Mouse (Mus musculus): ENCODE results near the gene P2ry4. TPM values are rescaled to one million over a fixed set of nuclear protein-coding genes. Genes with fewer than 3 reads are reported as not detected.

Gene P2ry4
- total and polyA plus RNA-seq, 2 experiments from 2014 or later: 0.03 to 0.05 TPM

GRCm38 (mm10) chrX:100565696-100566095 lies 29.0 kb downstream of the P2ry4 start:
- Histone ChIP-seq H3K27ac (no peak overlapping the region), H3K36me3 (ENCODE audit: insufficient read depth, low read length) (no peaks in the 10 kb centered on the region), H3K4me3 (ENCODE audit: low read length) (no peak overlapping the region), H3K27me3 (ENCODE audit: insufficient read depth, low read length) (no peaks in the 10 kb centered on the region), H3K9me3 (ENCODE audit: low read length) (no peaks in the 10 kb centered on the region), H3K9ac (replicated peaks; ENCODE audit: low read length) (no peak overlapping the region), H3K4me2 (ENCODE audit: low read depth, low read length) (no peak overlapping the region), H3K4me1 (ENCODE audit: insufficient read depth, low read length) (no peaks in the 10 kb centered on the region)
- TF ChIP-seq CTCF (IDR thresholded peaks at IDR 0.05; ENCODE audit: low read depth): no peak
- WGBS: 82% methylated on average over 3 of the region's 3 CpGs
- DNase-seq (ENCODE audit: low spot score): no peak
- ATAC-seq: no peak

- Histone ChIP-seq H3K4me1 (ENCODE audit: insufficient read depth, low read length) (no peaks in the 10 kb centered on the region), H3K27ac (no peak overlapping the region), H3K4me3 (ENCODE audit: low read length) (no peak overlapping the region), H3K9me3 (ENCODE audit: low read length) (no peaks in the 10 kb centered on the region), H3K27me3 (ENCODE audit: insufficient read depth, low read length) (no peaks in the 10 kb centered on the region), H3K9ac (replicated peaks; ENCODE audit: low read length) (no peak overlapping the region), H3K4me2 (ENCODE audit: low read depth, low read length) (no peak overlapping the region), H3K36me3 (ENCODE audit: insufficient read depth, low read length) (no peaks in the 10 kb centered on the region)
- 81% methylated on average over 3 of the region's 3 CpGs for WGBS
- no peak for TF ChIP-seq CTCF (IDR thresholded peaks at IDR 0.05; ENCODE audit: low read depth)
- DNase-seq (ENCODE audit: low spot score) (no peak), ATAC-seq (no peak)
Measured at GRCm38 (mm10) chrX:100556026-100556425, 38.6 kb downstream of the P2ry4 start.

Other genes with a start within 250 kb of the P2ry4 start
- gene Otud6a, start 165.9 kb downstream of the P2ry4 start, total RNA-seq (2014; rRNA removed): not detected in 2 replicates
- gene Otud6a, start 165.9 kb downstream of the P2ry4 start, polyA plus RNA-seq (2015; fragmentation: Nextera tagmentation; extraction: Ambion mirVana): not detected in 2 replicates
- gene Awat2, start 152.2 kb downstream of the P2ry4 start, total RNA-seq (2014; rRNA removed): 0.26 and 0.36 TPM in 2 replicates
- 0.09 and 0.15 TPM in 2 replicates for gene Awat2, start 152.2 kb downstream of the P2ry4 start, polyA plus RNA-seq (2015; fragmentation: Nextera tagmentation; extraction: Ambion mirVana)
- gene Igbp1, start 100.6 kb downstream of the P2ry4 start, total RNA-seq (2014; rRNA removed): 32.9 and 35.2 TPM in 2 replicates
- gene Igbp1, start 100.6 kb downstream of the P2ry4 start, polyA plus RNA-seq (2015; fragmentation: Nextera tagmentation; extraction: Ambion mirVana): 28.8 and 30.0 TPM in 2 replicates
- gene Dgat2l6, start 70.0 kb downstream of the P2ry4 start, total RNA-seq (2014; rRNA removed): not detected in 2 replicates
- not detected in 2 replicates for gene Dgat2l6, start 70.0 kb downstream of the P2ry4 start, polyA plus RNA-seq (2015; fragmentation: Nextera tagmentation; extraction: Ambion mirVana)
- not detected in 2 replicates for gene Awat1, start 22.6 kb downstream of the P2ry4 start, total RNA-seq (2014; rRNA removed)
- not detected in 2 replicates for gene Awat1, start 22.6 kb downstream of the P2ry4 start, polyA plus RNA-seq (2015; fragmentation: Nextera tagmentation; extraction: Ambion mirVana)
- not detected in 2 replicates for gene Arr3, start 10.6 kb upstream of the P2ry4 start, total RNA-seq (2014; rRNA removed)
- gene Arr3, start 10.6 kb upstream of the P2ry4 start, polyA plus RNA-seq (2015; fragmentation: Nextera tagmentation; extraction: Ambion mirVana): 0.19 TPM in 1 of 2 replicates, not detected in the other
- 5.2 and 6.4 TPM in 2 replicates for gene Kif4, start 30.9 kb upstream of the P2ry4 start, total RNA-seq (2014; rRNA removed)
- 4.1 and 4.6 TPM in 2 replicates for gene Kif4, start 30.9 kb upstream of the P2ry4 start, polyA plus RNA-seq (2015; fragmentation: Nextera tagmentation; extraction: Ambion mirVana)
- 29.0 and 35.5 TPM in 2 replicates for gene Pdzd11, start 31.7 kb upstream of the P2ry4 start, total RNA-seq (2014; rRNA removed)
- 76.7 and 83.3 TPM in 2 replicates for gene Pdzd11, start 31.7 kb upstream of the P2ry4 start, polyA plus RNA-seq (2015; fragmentation: Nextera tagmentation; extraction: Ambion mirVana)
- gene Gdpd2, start 135.0 kb upstream of the P2ry4 start, total RNA-seq (2014; rRNA removed): 31.8 and 46.5 TPM in 2 replicates
- gene Gdpd2, start 135.0 kb upstream of the P2ry4 start, polyA plus RNA-seq (2015; fragmentation: Nextera tagmentation; extraction: Ambion mirVana): 35.2 and 38.2 TPM in 2 replicates
- gene Dlg3, start 172.9 kb upstream of the P2ry4 start, total RNA-seq (2014; rRNA removed): 35.5 and 39.9 TPM in 2 replicates
- gene Dlg3, start 172.9 kb upstream of the P2ry4 start, polyA plus RNA-seq (2015; fragmentation: Nextera tagmentation; extraction: Ambion mirVana): 2.9 and 3.7 TPM in 2 replicates

Measured in hindbrain, postnatal 0 days (tissue).